Mouse (Mus musculus) ES-E14 (cell line): ENCODE measurements around the gene Nrip2.

Source experiments
- ZC3H11A ChIP-seq: IDR thresholded peaks from 2 replicates; pipeline ENCODE4 v1.6.1; 2012; ENCODE audit warnings: low read depth, mild to moderate bottlenecking, inconsistent platforms, low read length, borderline replicate concordance
- ZNF384 ChIP-seq: IDR thresholded peaks from 2 replicates; pipeline ENCODE4 v1.6.1; 2012; ENCODE audit warnings: low read depth, low read length, inconsistent platforms

DNA sequence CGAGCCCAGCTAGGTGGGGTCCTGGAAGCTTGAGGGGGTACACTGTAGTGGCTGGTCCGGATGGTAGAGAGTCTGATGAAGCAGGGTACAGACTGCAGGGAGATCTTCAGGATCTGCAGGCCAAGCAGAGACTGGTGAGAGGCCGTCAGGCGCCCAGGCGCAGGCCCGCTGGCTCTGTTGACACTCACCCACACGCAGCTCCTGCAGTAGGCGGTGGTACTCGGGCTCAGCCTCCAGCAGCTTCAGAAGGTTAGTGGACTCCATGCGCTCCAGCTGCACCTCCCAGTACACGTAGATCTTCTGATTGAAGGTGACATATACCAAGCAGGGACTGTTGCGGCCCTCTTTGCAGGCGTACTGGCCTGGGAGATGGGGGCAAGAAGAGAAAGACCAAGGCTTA lies 11.2 kb downstream of the Nrip2 start:
- no peak for TF ChIP-seq ZC3H11A
- TF ChIP-seq ZNF384: no peak
